Mouse (Mus musculus) neural tube, embryonic 11.5 days (tissue): ENCODE data around the gene Serinc4. TPM values are rescaled to one million over a fixed set of nuclear protein-coding genes. Genes with fewer than 3 reads are reported as not detected.

Experiments
- ATAC-seq: fragments of 200-750 bp; cut with Nextera tagmentation; 2 replicates; pipeline ENCODE4 v1.8.0; 2017; ENCODE audit warnings: moderate number of reproducible peaks, mild to moderate bottlenecking, moderate TSS enrichment, moderate library complexity; ENCODE audit not compliant: insufficient read depth, low FRiP score, low TSS enrichment
- DNase-seq: peaks from one replicate; pipeline ENCODE4 v3.0.0-alpha.2; 2015; ENCODE audit warnings: low spot score
- H3K27ac ChIP-seq: fragments of 300-500 bp; sonication (generic); 2 replicates; pipeline ENCODE4 v1.5.1; 2014; ENCODE audit warnings: low read depth, mild to moderate bottlenecking, low read length
- H3K27me3 ChIP-seq: fragments of 300-500 bp; sonication (generic); 2 replicates; pipeline ENCODE4 v1.6.1; 2014; ENCODE audit warnings: mild to moderate bottlenecking, low read length, mixed read lengths; ENCODE audit not compliant: control insufficient read depth, insufficient read depth
- H3K36me3 ChIP-seq: fragments of 300-500 bp; sonication (generic); 2 replicates; pipeline ENCODE4 v1.6.1; 2014; ENCODE audit warnings: mild to moderate bottlenecking, low read length, moderate library complexity, mixed read lengths; ENCODE audit not compliant: control insufficient read depth, insufficient read depth
- H3K4me1 ChIP-seq: fragments of 300-500 bp; sonication (generic); 2 replicates; pipeline ENCODE4 v1.6.1; 2014; ENCODE audit warnings: low read length, mixed read lengths; ENCODE audit not compliant: control insufficient read depth, insufficient read depth
- H3K4me2 ChIP-seq: fragments of 300-500 bp; sonication (generic); 2 replicates; pipeline ENCODE4 v1.6.1; 2014; ENCODE audit warnings: low read depth, mild to moderate bottlenecking, moderate library complexity
- H3K4me3 ChIP-seq: fragments of 300-500 bp; sonication (generic); 2 replicates; pipeline ENCODE4 v1.5.1; 2014; ENCODE audit warnings: low read depth, low read length
- H3K9ac ChIP-seq: fragments of 300-500 bp; sonication (generic); 2 replicates; pipeline ENCODE4 v1.6.1; 2014; ENCODE audit warnings: mild to moderate bottlenecking, low read length
- H3K9me3 ChIP-seq: fragments of 300-500 bp; sonication (generic); 2 replicates; pipeline ENCODE4 v1.6.1; 2016; ENCODE audit warnings: low read length; ENCODE audit not compliant: control insufficient read depth
- WGBS: fragments of 180-500 bp; shearing (Covaris S2); extraction: QIAGEN DNeasy Blood & Tissue Kit; methylation state at CpG from one replicate; pipeline ENCODE4 v1.1.7; 2014; 5-methylcytosine and 5-hydroxymethylcytosine counted together
- polyA plus RNA-seq: library from polyadenylated mRNA; unstranded; fragments of >200 nt; fragmentation: Nextera tagmentation; extraction: Ambion mirVana; gene quantifications from 2 replicates; pipeline ENCODE4 v1.2.1, GENCODE M21; 2014

Gene Serinc4
- polyA plus RNA-seq, 1 experiment from 2014 or later: 0.72 TPM

DNA sequence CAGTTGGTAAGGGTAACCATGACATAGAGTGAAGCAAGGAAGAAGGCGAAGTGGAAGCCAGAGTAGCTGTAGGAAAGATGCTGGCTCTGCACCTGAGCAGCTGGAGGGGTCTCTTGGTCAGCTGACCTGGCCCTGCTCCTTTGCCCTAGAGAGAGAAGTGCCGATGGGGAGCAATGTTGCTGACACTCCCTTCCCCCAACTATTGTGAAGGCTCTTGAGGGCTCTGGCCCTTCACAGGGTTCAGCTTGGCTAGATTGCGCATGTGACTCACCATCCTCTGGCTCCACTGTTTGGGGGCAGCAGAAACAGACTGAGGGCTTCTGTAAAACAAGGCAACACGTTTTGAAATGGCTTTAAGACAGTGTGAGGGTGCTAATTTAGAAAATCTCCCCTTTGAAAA lies 4.2 kb downstream of the Serinc4 start:
- H3K36me3 ChIP-seq: 0 out of 2 replicates have a peak, but pooled peaks cover 7% of the 10 kb centered on the region
- no peak for DNase-seq
- H3K9ac ChIP-seq: no peak overlapping the region
- no peaks in the 10 kb centered on the region for H3K27me3 ChIP-seq
- H3K9me3 ChIP-seq: no peaks in the 10 kb centered on the region
- peaks cover 2% of the 10 kb centered on the region; the same call in 1 of the 2 replicates for H3K4me1 ChIP-seq
- no peak overlapping the region for H3K4me2 ChIP-seq
- no peak overlapping the region for H3K27ac ChIP-seq
- H3K4me3 ChIP-seq: no peak overlapping the region
- ATAC-seq: no peak
- WGBS: 86% methylated on average over 4 of the region's 4 CpGs

- no peak for ATAC-seq
- Histone ChIP-seq H3K36me3 (0 out of 2 replicates have a peak, but pooled peaks cover 7% of the 10 kb centered on the region), H3K4me3 (peak overlapping the region; percentile 99), H3K27me3 (no peaks in the 10 kb centered on the region), H3K27ac (peak overlapping the region; percentile 90), H3K9me3 (no peaks in the 10 kb centered on the region), H3K4me1 (peaks cover 2% of the 10 kb centered on the region; the same call in 1 of the 2 replicates), H3K9ac (peak overlapping the region; percentile 95), H3K4me2 (peak overlapping the region; percentile 74)
- WGBS: 3% methylated on average over 7 of the region's 7 CpGs
- DNase-seq: peak; percentile 16
Measured at GRCm38 (mm10) chr2:121450093-121450492, 6.5 kb downstream of the Serinc4 start.

DNA sequence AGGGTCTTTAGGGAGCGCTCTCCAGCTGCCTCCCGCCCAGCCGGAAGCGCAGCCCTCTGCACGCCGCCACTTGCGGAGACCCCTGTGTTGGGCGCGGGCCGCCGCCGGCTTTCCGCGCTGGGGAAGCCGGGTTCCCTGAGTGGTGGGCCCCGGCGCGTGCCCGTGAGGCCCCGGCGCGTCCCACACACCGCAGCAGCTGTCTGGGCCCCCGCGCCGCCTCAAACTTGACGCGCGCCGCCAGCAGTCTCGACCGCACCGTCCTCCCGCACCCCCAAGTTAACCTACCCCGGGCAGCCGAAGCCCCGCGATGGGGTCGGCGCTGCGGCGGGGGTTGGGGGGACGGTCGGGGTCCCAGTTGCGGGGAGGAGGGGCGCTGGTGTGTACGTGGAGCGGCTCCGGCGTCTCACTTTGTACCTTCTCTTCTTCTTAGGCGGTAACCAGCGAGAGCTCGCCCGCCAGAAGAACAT lies 7.0 kb downstream of the Serinc4 start:
- Histone ChIP-seq H3K27me3 (no peaks in the 10 kb centered on the region), H3K9me3 (no peaks in the 10 kb centered on the region), H3K4me3 (peak overlapping the region; percentile 99), H3K9ac (peak overlapping the region; percentile 95), H3K36me3 (0 out of 2 replicates have a peak, but pooled peaks cover 7% of the 10 kb centered on the region), H3K4me1 (peaks cover 2% of the 10 kb centered on the region; the same call in 1 of the 2 replicates), H3K4me2 (peak overlapping the region; percentile 74), H3K27ac (peak overlapping the region; percentile 90)
- DNase-seq: no peak
- ATAC-seq: peak; percentile 59
- WGBS: under 1% methylated on average over 52 of the region's 54 CpGs

DNA sequence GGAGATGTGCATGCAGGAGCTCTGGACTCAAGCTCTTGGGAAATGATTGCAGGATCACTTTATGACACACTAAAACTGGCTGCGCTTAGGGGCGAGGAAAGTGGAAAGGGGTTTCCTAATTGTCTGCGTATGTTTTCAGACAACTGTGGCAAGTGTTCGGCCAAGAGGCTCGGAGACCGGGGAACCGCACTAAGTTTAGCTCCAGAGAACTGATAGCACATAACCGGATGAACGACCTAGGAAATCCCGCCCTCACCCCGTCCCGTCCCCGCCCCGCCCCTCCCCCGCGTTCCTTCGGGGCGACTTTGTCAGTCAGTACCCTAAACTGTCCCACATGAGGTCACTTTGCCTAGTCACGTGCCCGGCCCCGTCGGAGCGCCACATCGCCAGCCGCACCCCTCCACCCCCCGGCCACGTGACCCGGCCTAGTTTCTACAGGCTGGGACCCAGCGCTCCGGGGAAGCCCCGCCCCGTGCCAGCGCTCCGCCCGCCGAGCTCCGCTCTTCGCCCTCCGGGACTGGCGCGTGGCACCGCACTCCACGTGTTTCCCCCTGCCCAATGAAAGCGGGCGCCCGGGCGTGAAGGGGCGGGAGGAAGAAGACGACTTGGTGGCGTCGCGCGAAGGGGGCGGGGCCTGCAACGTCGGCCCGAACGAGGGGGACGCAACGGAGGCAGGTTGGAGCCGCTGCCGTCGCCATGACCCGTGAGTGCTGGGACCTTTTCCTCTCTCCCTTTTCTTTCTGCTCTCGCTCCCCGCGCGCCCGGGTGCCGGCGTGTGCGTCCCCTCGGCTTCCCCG lies 7.6 kb downstream of the Serinc4 start, which contains the start of gene Serf2:
Gene Serf2, plus strand, starts transcription at position 457 of the 797 bp plus-strand sequence.
- H3K9ac ChIP-seq: peak within 1 kb of the TSS; percentile 95
- H3K4me3 ChIP-seq: peak within 1 kb of the TSS; percentile 99
- no peaks in the 10 kb centered on the region for H3K9me3 ChIP-seq
- H3K4me1 ChIP-seq: peaks cover 2% of the 10 kb centered on the region; the same call in 1 of the 2 replicates
- H3K36me3 ChIP-seq: 0 out of 2 replicates have a peak, but pooled peaks cover 7% of the 10 kb centered on the region
- DNase-seq: peak; percentile 100
- peak within 1 kb of the TSS; percentile 74 for H3K4me2 ChIP-seq
- no peaks in the 10 kb centered on the region for H3K27me3 ChIP-seq
- under 1% methylated on average over 62 of the region's 74 CpGs for WGBS
- peak within 1 kb of the TSS; percentile 90 for H3K27ac ChIP-seq
- peak; percentile 98 for ATAC-seq

DNA sequence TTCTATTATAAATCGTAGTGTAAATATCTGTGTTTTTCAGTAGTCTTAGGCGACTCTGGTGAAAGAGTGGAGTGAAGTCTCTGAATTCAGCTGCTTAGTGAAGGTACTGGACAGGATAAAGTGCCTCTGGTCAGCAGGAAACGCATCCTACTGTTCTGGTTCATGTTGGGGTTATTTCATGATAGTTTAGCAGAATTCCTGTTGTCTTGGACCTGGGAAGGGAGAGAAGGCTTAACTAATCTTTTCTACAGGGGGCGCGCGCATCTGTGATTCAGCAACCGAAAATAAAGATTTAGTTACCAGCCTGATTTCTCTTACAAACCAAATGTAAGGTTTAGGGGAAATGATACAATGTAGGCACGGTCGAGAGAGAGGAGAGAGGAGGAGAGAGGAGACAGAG lies 8.4 kb downstream of the Serinc4 start:
- 0 out of 2 replicates have a peak, but pooled peaks cover 7% of the 10 kb centered on the region for H3K36me3 ChIP-seq
- H3K9ac ChIP-seq: peak overlapping the region; percentile 54
- H3K4me2 ChIP-seq: peak overlapping the region; percentile 70
- 19% methylated on average over 9 of the region's 9 CpGs for WGBS
- DNase-seq: no peak
- peaks cover 2% of the 10 kb centered on the region; the same call in 1 of the 2 replicates for H3K4me1 ChIP-seq
- H3K27ac ChIP-seq: peak overlapping the region; percentile 49; the same call in 1 of the 2 replicates
- no peak for ATAC-seq
- H3K27me3 ChIP-seq: no peaks in the 10 kb centered on the region; the same call in 1 of the 2 replicates
- H3K4me3 ChIP-seq: peak overlapping the region; percentile 99
- no peaks in the 10 kb centered on the region for H3K9me3 ChIP-seq

DNA sequence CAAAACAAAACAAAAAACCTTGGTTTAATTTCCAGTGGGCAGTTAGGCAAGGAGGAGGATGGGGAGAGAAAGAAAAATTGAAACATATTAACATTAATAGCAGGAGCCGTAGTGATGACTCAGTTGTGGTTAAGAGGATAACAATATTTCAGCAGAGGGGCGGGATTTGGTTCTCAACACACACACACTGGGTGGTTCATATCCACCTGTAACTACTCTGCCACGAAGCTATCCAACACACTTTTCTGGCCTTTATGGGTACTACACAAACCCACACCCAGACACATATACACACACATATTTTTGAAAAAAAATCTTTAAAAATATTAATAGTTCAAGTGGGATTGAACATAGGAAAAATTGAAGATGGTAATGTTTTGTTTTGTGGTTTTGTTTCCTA lies 9.6 kb downstream of the Serinc4 start:
- H3K36me3 ChIP-seq: 0 out of 2 replicates have a peak, but pooled peaks cover 3% of the 10 kb centered on the region
- no peak overlapping the region for H3K27ac ChIP-seq
- H3K4me2 ChIP-seq: no peak overlapping the region
- no peaks in the 10 kb centered on the region for H3K9me3 ChIP-seq
- no peak for ATAC-seq
- peaks cover 8% of the 10 kb centered on the region for H3K27me3 ChIP-seq
- H3K4me1 ChIP-seq: peaks cover 7% of the 10 kb centered on the region
- H3K9ac ChIP-seq: no peak overlapping the region
- WGBS: 90% methylated on average over 3 of the region's 3 CpGs
- DNase-seq: no peak
- H3K4me3 ChIP-seq: no peak overlapping the region

DNA sequence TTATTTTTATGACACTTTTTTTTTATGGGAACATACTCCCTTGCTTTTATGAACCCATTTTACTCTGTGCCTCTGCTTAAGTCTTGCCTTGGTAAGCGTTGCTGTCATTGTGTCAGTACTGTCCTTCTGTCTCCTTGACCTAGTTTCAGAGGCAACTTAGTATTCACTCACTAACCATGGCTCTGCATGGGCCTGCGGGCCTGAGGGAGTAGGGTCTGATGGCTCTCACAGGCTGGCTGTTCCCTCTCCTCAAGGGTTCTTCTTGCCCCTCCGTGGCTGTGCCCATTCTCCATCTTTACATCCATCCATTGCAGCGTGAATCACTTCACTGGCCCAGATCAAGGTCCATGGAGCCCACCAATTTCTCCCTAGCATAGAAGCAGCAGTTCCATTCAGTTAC lies 10.1 kb downstream of the Serinc4 start:
- Histone ChIP-seq H3K9me3 (no peaks in the 10 kb centered on the region), H3K36me3 (0 out of 2 replicates have a peak, but pooled peaks cover 2% of the 10 kb centered on the region), H3K27me3 (peaks cover 13% of the 10 kb centered on the region), H3K4me2 (no peak overlapping the region), H3K4me3 (no peak overlapping the region), H3K27ac (no peak overlapping the region), H3K4me1 (peaks cover 11% of the 10 kb centered on the region), H3K9ac (no peak overlapping the region)
- DNase-seq (no peak), ATAC-seq (no peak)
- 80% methylated on average over 4 of the region's 4 CpGs for WGBS

GRCm38 (mm10) chr2:121445117-121445516 lies 11.5 kb downstream of the Serinc4 start:
- H3K4me3 ChIP-seq: no peak overlapping the region
- ATAC-seq: no peak
- no peaks in the 10 kb centered on the region for H3K9me3 ChIP-seq
- H3K27me3 ChIP-seq: peaks cover 18% of the 10 kb centered on the region
- no peak overlapping the region for H3K4me2 ChIP-seq
- H3K36me3 ChIP-seq: no peaks in the 10 kb centered on the region
- peaks cover 9% of the 10 kb centered on the region for H3K4me1 ChIP-seq
- H3K27ac ChIP-seq: no peak overlapping the region
- no peak for DNase-seq
- 87% methylated on average over 3 of the region's 3 CpGs for WGBS
- no peak overlapping the region for H3K9ac ChIP-seq
